In the genomic region with DNA sequence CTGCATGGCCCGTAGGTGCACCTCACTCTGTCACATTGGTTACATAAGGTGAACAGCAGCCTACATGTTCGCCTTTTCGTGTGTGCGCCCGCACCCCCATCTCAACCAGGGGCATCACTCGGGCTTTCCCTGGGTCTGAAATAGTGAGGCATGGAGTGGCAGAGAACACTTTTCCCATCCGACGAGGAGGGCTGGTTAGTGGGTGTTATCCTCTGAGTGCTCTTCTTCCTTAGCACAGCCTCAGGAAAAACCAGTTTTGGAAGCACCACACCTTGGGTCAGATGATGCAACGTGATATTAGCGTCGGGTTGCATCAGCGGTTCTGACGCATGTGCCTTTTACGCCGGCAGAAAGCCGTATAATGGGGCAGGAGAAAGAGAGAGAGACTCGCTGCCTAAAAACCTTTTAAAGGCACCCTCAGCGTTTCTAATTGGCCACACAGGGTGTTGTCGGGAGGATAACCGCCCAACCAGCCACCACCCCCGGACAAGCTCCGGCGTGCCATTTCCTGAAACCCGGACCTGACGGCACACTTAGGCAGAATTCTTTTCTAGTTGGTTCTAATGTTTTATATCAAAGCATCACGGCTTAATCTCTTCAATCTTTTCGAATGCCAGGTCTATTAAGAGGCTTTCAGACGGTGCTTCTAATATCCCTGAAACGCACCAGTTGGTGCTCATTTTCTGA, we compare ENCODE assay signal across 8 mouse cellular contexts. TPM values are rescaled to one million over a fixed set of nuclear protein-coding genes. Genes with fewer than 3 reads are reported as not detected.
DNase-seq lines count a peak whose midpoint lies in the region; ATAC-seq lines count a peak whose summit lies in the region.

No protein-coding gene starts in this region.

- 0 out of 2 replicates have a peak, but pooled peaks cover 8% of the 10 kb centered on the region for H3K27me3 ChIP-seq in intestine, embryonic 16.5 days (replicated peaks; ENCODE audit: control insufficient read depth, insufficient read depth, low read length)
- peaks cover 21% of the 10 kb centered on the region for H3K27me3 ChIP-seq in limb, embryonic 10.5 days (ENCODE audit: low read depth, poor library complexity, severe bottlenecking)
- H3K27me3 ChIP-seq in midbrain, embryonic 11.5 days (ENCODE audit: control insufficient read depth, insufficient read depth, low read length), result peaks cover 26% of the 10 kb centered on the region

- H3K9ac ChIP-seq in intestine, embryonic 16.5 days (ENCODE audit: low read depth, low read length), result peak overlapping the region; percentile 21
- 0 out of 2 replicates have a peak overlapping the region, but pooled peaks have one; percentile 14 for H3K9ac ChIP-seq in midbrain, embryonic 11.5 days (ENCODE audit: low read length)

- peaks cover 21% of the 10 kb centered on the region for H3K4me1 ChIP-seq in intestine, embryonic 16.5 days (ENCODE audit: control insufficient read depth, insufficient read depth, low read length)
- peaks cover 46% of the 10 kb centered on the region for H3K4me1 ChIP-seq in limb, embryonic 10.5 days
- peaks cover 27% of the 10 kb centered on the region for H3K4me1 ChIP-seq in midbrain, embryonic 11.5 days (ENCODE audit: control insufficient read depth, insufficient read depth, low read length)

- H3K9me3 ChIP-seq in intestine, embryonic 16.5 days (ENCODE audit: control insufficient read depth, low read length), result no peaks in the 10 kb centered on the region
- no peaks in the 10 kb centered on the region for H3K9me3 ChIP-seq in limb, embryonic 10.5 days (replicated peaks)
- no peaks in the 10 kb centered on the region for H3K9me3 ChIP-seq in midbrain, embryonic 11.5 days (ENCODE audit: control insufficient read depth, low read length)

- H3K4me3 ChIP-seq in intestine, embryonic 16.5 days (ENCODE audit: low read length), result peak overlapping the region; percentile 67
- H3K4me3 ChIP-seq in limb, embryonic 10.5 days, result peak overlapping the region; percentile 80
- peak overlapping the region; percentile 19 for H3K4me3 ChIP-seq in midbrain, embryonic 11.5 days (ENCODE audit: low read depth, low read length)

- no peaks in the 10 kb centered on the region for H3K36me3 ChIP-seq in intestine, embryonic 16.5 days (ENCODE audit: control insufficient read depth, insufficient read depth, low read length)
- peaks cover 16% of the 10 kb centered on the region for H3K36me3 ChIP-seq in limb, embryonic 10.5 days
- no peaks in the 10 kb centered on the region for H3K36me3 ChIP-seq in midbrain, embryonic 11.5 days (ENCODE audit: control insufficient read depth, insufficient read depth, low read length)

- H3K4me2 ChIP-seq in intestine, embryonic 16.5 days (ENCODE audit: low read depth, low read length), result peak overlapping the region; percentile 96
- peak overlapping the region; percentile 76 for H3K4me2 ChIP-seq in midbrain, embryonic 11.5 days

- ATAC-seq in intestine, embryonic 16.5 days, result 0 out of 2 replicates have a peak, but pooled peaks have one; percentile 6
- ATAC-seq in midbrain, embryonic 11.5 days (ENCODE audit: low FRiP score), result no peak

- 0 out of 2 replicates have a peak overlapping the region, but pooled peaks have one; percentile 5 for H3K27ac ChIP-seq in intestine, embryonic 16.5 days (ENCODE audit: low read length)
- H3K27ac ChIP-seq in limb, embryonic 10.5 days, result peak overlapping the region; percentile 100
- no peak overlapping the region for H3K27ac ChIP-seq in midbrain, embryonic 11.5 days (ENCODE audit: low read depth, low read length)

- DNase-seq in 3134 (ENCODE audit: extremely low read depth, insufficient read length, low spot score) (peak; percentile 81), adipocyte (ENCODE audit: low spot score) (peak; percentile 59)
- DNase-seq in embryo, embryonic 9.5 days (ENCODE audit: extremely low spot score), result peak; percentile 52
- peak; percentile 85 for DNase-seq in gonadal fat pad, adult 2 months (ENCODE audit: low read depth)
- peak; percentile 67 for DNase-seq in limb, embryonic 10.5 days (ENCODE audit: low spot score)
- peak; percentile 92 for DNase-seq in midbrain, embryonic 11.5 days (ENCODE audit: low spot score, missing footprints)
- DNase-seq in spleen, postnatal 14 days (ENCODE audit: low spot score in 2 of 2), result peak; percentile 59 to 65

- 6% methylated on average over 29 of the region's 29 CpGs for WGBS in intestine, embryonic 16.5 days
- 6% methylated on average over 29 of the region's 29 CpGs for WGBS in limb, embryonic 10.5 days
- WGBS in midbrain, embryonic 11.5 days, result 8% methylated on average over 29 of the region's 29 CpGs

RNA-seq across cellular contexts. Expression of a gene that starts 0.8 kb away (rescaled TPM):
- 37.0 and 50.0 TPM in 2 replicates for polyA plus RNA-seq in gonadal fat pad, adult 2 months (2012; rRNA removed)
- 12.6 and 13.7 TPM in 2 replicates for polyA plus RNA-seq in intestine, embryonic 16.5 days (2015; fragmentation: Nextera tagmentation; extraction: Ambion mirVana)
- 70.6 and 95.2 TPM in 2 replicates for polyA plus RNA-seq in limb, embryonic 10.5 days (2016; fragmentation: Nextera tagmentation; extraction: Ambion mirVana)
- 54.1 and 70.1 TPM in 2 replicates for polyA plus RNA-seq in midbrain, embryonic 11.5 days (2014; fragmentation: Nextera tagmentation; extraction: Ambion mirVana)

RNA-seq across cellular contexts. Expression of a gene that starts 33.8 kb away (rescaled TPM):
- 29.1 and 36.6 TPM in 2 replicates for polyA plus RNA-seq in gonadal fat pad, adult 2 months (2012; rRNA removed)
- 12.1 and 14.3 TPM in 2 replicates for polyA plus RNA-seq in intestine, embryonic 16.5 days (2015; fragmentation: Nextera tagmentation; extraction: Ambion mirVana)
- polyA plus RNA-seq in limb, embryonic 10.5 days (2016; fragmentation: Nextera tagmentation; extraction: Ambion mirVana), result 13.2 and 17.1 TPM in 2 replicates
- polyA plus RNA-seq in midbrain, embryonic 11.5 days (2014; fragmentation: Nextera tagmentation; extraction: Ambion mirVana), result 17.6 and 18.5 TPM in 2 replicates

RNA-seq across cellular contexts. Expression of a gene that starts 42.9 kb away (rescaled TPM):
- 0.05 and 0.23 TPM in 2 replicates for polyA plus RNA-seq in gonadal fat pad, adult 2 months (2012; rRNA removed)
- 0.07 TPM in 2 replicates for polyA plus RNA-seq in intestine, embryonic 16.5 days (2015; fragmentation: Nextera tagmentation; extraction: Ambion mirVana)
- polyA plus RNA-seq in limb, embryonic 10.5 days (2016; fragmentation: Nextera tagmentation; extraction: Ambion mirVana), result not detected in 2 replicates
- polyA plus RNA-seq in midbrain, embryonic 11.5 days (2014; fragmentation: Nextera tagmentation; extraction: Ambion mirVana), result 0.15 TPM in 1 of 2 replicates, not detected in the other

Comparison
In these comparisons a context has a peak if more than half of its experiments do, and no peak if none do; other contexts are left out.
1. H3K4me3 ChIP-seq: peak in every context shown above with its lines; median percentile 80 in limb, embryonic 10.5 days; 67 in intestine, embryonic 16.5 days; 19 in midbrain, embryonic 11.5 days.